Mouse (Mus musculus): ENCODE results near the gene Slc3a2. TPM values are rescaled to one million over a fixed set of nuclear protein-coding genes. Genes with fewer than 3 reads are reported as not detected.
A peak's percentile ranks its signal among the peaks of the same experiment; 100 is the strongest.
"Not testable (repeated sequence)": the region's sequence is repeated elsewhere in the genome, so short reads cannot be mapped to it uniquely, and the experiment has no call there.

The Slc3a2 gene
- 10 to 100 TPM; 29.4 to 36.7 TPM for total RNA-seq (2021)
- long read RNA-seq, experiment 1, transcript Slc3a2-202 (10 exons, 2,813 nt), result minor isoform, 11 of 50 reads
- long read RNA-seq, experiment 1, transcript Slc3a2-201 (9 exons, 1,819 nt), result major isoform, 38 of 50 reads
- long read RNA-seq, experiment 1, partial matches to known transcripts, result 0 of 50 reads
- long read RNA-seq, experiment 1, other reads (novel, unspliced or antisense), result 1 of 50 reads
- long read RNA-seq, experiment 2, transcript Slc3a2-202 (10 exons, 2,813 nt), result minor isoform, 14 of 51 reads
- long read RNA-seq, experiment 2, transcript Slc3a2-201 (9 exons, 1,819 nt), result major isoform, 36 of 51 reads
- long read RNA-seq, experiment 2, partial matches to known transcripts, result 0 of 51 reads
- long read RNA-seq, experiment 2, other reads (novel, unspliced or antisense), result 1 of 51 reads

DNA sequence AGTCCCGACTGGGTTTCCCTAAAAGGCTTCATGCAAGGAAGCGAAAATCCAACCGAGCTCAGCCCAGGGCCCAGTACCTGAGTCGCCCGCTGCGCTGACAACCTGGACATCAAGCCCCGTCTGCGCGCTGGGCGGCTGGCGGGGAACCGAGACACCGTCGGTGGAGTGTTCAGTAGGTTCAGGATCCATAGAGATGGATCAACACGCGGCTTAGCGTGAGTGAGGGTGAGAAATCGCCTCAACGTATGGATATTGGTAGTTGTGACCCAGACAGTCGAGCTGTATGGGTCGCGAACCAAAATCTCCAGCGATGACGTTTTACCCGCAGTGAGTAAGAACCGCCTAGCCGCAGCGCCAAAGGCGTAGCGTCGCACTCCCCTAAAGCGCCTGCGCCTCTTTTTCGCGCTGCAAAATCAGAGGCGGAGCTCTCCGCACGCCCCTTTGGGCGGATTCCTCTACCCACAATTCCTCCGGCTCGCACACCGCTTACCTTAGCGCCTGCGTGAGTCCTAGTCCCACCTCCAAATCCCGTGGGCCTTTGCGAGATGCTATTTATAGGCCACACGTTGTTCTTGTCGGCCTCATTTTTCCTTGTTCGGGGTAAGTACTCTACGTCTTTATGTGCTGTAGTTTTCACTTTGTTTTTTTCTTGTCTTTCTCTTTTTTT lies at the start of gene Slc3a2:
Gene Slc3a2, minus strand, starts transcription at position 463 of the 667 bp plus-strand sequence.
- peak; percentile 89 for DNase-seq

DNA sequence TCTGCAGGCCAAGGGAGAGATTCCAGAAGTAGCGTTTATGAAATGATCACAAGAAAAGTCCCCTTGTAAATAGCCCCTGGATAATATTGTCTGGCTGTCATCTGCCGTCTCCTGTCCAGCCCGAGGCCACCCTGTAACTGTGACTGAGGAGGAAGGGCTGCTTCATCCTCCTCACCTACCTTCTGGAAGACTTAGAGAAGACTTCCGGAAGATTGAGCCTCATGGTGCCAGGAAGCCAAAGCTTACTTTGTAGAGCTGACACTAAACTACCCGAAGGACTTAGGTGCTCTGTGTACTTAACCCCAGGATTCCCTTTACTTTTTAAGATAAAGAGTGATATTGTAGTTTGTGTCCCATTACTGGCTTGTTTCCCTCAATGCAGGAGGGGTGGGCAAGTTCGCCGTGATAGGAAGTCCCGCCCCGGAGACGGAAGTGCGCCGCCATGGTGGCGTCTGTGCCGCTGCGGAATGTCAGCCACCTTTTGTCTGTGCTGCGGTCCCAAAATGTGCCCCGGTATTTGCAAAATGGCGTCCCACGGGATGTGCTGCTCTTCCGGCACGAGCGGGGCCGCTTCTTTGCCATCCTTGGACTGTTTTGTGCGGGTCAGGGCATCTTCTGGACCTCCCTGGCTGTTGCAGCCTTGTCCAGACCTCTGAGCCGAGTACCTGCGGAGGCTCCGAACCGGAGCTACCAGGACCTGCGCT lies 47.5 kb upstream of the Slc3a2 start, which contains the start of gene Tmem223:
Gene Tmem223, plus strand, starts transcription at position 430 of the 704 bp plus-strand sequence.
- DNase-seq, result peak; percentile 78

DNA sequence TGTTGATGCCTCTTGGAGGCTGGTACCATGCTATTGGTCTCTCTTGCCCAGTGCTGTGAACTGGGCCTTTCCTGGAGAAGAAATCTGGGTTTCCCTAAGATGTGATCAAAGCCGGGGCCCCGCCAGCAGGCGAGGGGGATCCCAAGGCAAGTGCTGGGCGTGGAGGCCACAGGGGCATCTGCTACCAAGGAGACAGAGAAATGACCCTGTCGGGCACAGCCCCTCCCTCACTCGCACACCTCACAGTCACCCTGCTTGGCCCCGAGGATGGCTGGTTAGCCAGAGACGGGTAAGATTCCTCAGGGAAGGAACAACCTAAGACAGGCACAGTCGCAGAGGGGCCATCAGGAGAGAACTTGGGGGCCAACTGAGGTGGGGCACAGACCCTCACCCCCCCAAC lies 42.4 kb upstream of the Slc3a2 start:
- no peak for DNase-seq

DNA sequence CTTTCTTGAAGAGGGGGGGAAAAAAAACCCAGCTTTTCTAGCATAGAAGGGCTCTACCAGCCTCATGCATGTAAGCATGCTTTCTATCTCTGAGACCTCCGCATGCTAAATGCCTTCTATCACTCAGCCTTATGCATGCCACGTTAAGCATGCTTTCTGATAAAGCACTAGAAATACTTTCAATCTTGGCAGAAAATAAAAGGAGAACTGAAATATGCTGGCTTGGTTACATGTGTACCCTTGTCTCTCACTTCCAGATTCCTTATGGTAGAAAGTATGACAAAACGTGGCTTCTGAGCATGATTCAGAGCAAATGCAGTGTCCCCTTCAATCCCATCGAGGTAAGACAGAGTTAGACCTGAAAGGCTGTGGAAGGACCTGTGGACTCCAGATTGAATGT lies 40.1 kb upstream of the Slc3a2 start:
- no peak for DNase-seq

- DNase-seq, result no peak
These were observed 37.6 kb upstream of the Slc3a2 start for GRCm38 (mm10) chr19:8760757-8761156.

DNA sequence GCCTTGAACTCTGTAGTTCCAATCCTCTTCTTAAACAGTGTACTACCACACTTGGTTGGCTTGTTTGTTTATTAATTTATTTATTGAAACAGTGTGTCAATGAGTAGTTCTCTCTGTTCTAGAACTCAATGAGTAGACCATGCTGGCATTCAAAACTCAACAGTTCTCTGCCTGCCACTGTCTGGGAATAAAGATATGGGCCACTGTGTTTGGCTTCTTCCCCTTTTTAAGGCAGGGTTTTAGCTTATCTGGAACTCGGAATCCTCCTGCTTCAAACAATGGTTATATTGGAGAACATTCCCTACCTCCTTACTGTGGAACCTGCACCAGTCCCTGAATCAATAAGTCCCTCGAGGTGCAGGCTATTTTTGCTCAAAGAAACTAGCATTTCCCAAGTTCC lies 35.7 kb upstream of the Slc3a2 start:
- no peak for DNase-seq

DNA sequence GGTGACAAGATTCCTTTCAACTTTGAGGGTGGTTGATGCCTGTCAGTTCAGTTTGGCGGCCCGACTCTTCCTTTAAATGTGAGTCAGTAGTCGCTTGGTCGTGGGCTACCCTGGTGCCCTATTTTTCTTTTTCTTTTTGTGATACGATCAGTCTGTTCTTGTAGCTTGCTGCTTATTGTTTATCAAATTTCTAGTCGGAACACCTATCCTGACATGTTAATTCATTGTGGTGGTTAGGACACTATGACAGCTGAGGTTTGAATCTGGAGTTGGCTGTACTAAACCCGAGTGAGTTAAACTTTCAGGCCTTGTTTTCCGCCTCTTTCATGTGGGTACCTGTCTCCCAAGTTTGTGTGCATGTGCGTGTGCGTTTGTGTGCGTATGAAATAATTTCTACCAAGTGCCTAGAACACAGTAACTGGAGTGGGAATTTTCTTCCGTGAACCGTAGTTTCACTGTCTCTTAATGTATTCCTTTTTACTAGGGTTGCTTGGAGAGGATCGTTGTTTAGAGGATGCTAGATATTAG lies 34.4 kb upstream of the Slc3a2 start:
- no peak for DNase-seq

DNA sequence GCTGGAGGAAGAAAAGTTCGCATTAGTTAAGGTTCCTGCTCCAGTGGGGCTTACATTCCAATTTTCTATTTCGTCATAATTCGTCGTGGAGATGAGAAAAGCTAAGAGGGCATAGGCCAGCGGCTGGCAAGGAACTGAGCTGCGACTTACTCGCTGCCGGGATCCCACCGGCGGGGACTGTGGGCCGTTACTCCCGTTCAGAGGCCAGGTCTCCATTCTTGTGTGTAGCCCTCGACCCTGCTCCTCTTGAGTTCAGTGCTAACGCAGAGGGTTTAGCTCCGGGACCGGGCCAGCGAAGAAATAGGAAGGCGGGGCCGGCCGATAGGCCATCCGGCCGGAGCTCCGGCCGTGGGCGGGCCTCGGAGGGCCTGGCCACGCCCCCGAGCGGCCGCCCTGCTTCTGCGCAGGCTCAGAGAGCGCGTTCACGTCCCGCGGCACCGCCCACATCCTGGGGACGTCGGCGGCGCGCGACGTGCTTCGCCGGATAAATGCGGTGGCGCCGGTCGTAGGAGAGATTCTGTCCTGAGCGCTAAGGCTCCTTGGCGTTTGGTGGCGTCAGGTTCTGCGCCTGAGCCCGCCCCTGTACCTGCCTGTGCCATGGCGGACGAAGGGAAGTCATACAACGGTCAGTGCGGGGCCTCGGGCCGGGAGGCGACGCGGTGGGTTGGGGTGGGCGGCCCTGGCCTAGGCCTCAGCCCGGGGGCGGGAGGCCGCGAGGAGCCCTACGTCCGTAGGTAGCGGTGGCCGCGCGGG lies 33.6 kb upstream of the Slc3a2 start, which contains the start of gene Nxf1:
Gene Nxf1, plus strand, starts transcription at position 439 of the 753 bp plus-strand sequence.
- DNase-seq, result peak; percentile 96

- DNase-seq, result no peak
These were observed 32.5 kb upstream of the Slc3a2 start for GRCm38 (mm10) chr19:8755652-8756051.

- no peak for DNase-seq
These were observed 24.2 kb upstream of the Slc3a2 start for GRCm38 (mm10) chr19:8747368-8747767.

- DNase-seq, result no peak
These were observed 22.2 kb upstream of the Slc3a2 start for GRCm38 (mm10) chr19:8745382-8745781.

DNA sequence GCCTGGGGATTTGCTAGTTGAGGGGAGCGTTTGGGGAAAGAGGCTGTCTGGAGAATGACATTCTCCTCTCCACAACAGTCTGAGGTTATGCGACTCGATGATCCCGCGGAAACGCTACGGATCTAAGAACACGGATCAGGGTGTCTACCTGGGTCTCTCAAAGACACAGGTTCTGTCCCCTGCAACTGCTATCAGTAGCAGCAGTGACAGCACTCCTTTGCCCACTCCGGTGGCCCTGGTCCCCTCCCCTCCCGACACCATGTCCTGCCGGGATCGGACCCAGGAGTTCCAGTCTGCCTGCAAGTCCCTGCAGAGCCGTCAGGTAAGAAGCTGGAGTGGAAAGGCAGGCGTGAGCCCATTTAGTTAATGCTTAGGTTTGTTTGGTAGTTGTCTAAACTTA lies 19.0 kb upstream of the Slc3a2 start:
- DNase-seq, result no peak

GRCm38 (mm10) chr19:8741243-8741869 lies 18.2 kb upstream of the Slc3a2 start, which contains the start of gene Stx5a:
Gene Stx5a (plus strand): TSS chr19:8741413.
- DNase-seq, result peak; percentile 91

DNA sequence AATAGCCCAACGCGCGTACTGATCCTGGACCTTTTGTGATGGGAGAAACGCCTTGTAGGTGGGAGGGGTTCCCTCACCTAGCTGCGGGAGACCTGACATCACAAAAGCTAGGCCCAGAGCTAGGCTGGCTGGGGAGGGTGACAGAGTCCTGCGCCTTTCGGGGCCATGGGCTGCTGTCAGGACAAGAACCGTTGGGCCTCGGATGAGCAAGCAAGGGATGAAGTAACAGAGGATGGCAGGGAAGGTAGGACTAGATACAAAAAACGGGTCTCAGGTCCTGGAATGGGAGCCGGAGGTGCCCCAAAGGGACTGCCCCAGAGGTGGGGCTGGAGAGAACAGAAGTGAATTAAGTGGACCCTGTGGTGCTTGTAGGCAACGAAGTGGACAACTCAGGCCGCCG lies 17.4 kb upstream of the Slc3a2 start, which contains the start of gene 1700092M07Rik:
Gene 1700092M07Rik, plus strand, starts transcription at position 116 of the 400 bp plus-strand sequence.
- no peak for DNase-seq

- DNase-seq, result no peak
These were observed 16.5 kb upstream of the Slc3a2 start for GRCm38 (mm10) chr19:8739646-8740045.

DNA sequence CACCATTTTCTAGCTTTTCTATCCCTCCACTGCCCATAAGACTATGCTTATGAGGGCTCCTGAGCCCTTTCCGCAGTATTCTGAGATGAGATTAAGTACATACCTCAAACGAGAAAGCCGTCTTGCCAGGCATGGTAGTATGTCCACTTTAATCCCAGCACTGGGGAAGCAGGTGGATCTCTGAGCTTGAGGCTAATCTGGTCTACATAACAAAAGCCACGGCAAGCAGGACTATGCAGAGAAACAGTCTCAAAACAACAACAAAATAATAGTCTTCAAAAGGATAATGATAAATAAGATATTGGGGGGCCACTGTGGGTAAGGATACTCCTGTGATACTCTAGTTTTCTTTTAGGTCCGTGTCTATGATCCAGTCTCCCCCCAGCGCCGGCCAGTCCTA lies 15.7 kb upstream of the Slc3a2 start:
- no peak for DNase-seq

DNA sequence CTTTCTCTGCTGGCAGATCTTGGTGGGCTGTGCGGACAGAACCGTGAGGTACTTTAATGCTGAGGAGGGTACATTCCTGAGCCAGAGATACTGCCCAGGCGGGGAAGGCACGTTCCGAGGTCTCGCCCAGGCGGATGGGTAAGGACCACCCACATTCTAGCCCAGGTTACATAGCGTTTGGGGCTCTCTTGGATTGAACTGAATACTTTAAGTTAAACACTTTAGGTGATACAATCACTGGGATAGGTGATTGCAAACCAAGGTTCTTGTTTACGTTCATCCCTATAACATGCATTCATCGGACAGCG lies 12.9 kb upstream of the Slc3a2 start:
- no peak for DNase-seq

GRCm38 (mm10) chr19:8735389-8736159 lies 12.4 kb upstream of the Slc3a2 start, which contains the start of gene Wdr74:
Gene Wdr74 (plus strand): TSS chr19:8735827.
- peak; percentile 93 for DNase-seq

DNA sequence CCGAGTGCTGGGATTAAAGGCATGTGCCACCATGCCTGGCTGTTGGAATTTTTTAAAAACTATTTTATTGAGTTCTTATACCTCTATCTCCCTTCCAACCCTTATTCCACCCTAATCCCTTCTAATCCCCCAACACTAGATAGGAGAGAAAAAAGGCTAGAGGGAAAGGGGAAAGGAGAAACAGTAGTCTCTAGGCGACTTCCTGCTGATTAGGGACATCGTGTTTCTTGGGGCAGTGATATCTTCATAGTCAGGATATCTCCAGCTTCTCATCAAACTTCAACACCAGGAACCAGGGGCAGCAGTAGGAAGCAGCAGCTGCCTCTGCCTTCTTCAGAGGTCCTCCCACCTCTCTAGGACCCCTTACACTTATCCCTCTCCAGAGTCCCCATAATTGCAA lies 11.2 kb upstream of the Slc3a2 start:
- no peak for DNase-seq

DNA sequence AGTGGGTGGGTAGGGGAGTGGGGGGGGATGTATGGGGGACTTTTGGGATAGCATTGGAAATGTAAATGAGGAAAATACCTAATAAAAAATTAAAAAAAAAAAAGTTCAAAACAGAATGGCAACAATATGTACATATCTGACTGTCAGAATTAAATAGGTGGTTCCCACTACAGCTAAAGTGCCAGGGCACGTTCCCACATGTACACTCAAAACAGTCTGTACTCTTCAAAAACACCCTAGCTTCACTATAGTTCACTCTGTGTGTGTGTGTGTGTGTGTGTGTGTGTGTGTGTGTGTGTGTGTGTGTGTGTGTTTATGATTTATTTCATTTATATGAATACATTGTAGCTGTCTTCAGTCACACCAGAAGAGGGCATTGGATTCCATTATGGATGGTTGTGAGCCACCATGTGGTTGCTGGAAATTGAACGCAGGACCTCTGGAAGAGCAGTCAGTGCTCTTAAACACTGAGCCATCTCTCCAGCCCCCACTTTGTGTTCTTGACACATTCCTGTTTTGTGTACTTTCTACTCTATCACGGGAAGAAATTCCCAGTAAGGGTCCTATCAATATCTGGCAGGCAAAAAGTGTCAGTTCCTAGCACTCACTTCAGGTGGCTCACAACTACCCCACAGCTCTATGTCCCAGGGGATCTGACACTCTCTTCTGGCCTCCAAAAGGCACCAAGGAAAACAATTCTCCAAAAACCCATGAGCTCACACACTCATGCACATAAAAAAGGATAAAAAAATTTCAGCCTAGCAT lies 5.3 kb upstream of the Slc3a2 start:
- DNase-seq, result not testable (repeated sequence)
